Mouse (Mus musculus) testis, postnatal 10 days (tissue): Measurements from ENCODE around the gene Tekt3.

Source experiments
- DNase-seq: peaks from one replicate; pipeline ENCODE4 v3.0.0; 2021; ENCODE audit warnings: low spot score

Gene Tekt3

GRCm38 (mm10) chr11:63061446-63061845, at the start of gene Tekt3:
TSS of gene Tekt3 (plus strand) at chr11:63061654.
- DNase-seq: peak; percentile 47

DNA sequence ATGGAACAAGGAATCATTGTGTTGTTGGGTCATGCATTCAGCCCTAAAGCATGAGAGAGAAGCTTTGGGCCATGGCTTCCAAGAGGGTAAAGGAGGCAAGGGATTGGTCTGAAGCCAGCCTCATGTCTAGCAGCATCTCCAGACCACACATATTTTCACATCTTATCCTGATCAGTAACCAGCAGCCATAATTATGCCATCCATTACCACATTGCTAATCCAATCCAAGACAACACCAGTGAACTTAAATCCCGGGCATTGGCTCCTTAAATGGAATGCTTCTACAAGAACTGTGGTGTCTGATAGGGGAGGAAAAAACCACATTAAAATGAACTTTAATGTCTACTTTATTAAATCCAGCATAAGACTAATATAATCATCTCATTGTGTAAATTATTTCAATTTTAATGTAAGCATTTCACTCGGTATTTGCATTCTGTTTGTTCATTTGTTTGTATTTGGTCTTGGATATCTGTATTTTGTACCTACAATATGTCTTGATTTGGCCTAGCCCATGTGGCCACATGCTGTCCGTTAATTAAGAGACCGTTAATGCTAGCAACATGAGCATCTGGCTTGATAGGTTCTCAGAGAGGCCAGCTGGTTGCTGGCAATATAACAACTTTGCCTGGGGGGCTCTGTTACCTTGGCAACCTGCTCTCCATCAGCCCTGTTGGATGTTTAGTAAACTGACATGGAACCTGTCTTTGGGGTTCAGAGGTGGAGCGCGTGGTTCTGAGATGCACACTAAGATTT, 43.9 kb upstream of the Tekt3 start:
- DNase-seq: no peak

DNA sequence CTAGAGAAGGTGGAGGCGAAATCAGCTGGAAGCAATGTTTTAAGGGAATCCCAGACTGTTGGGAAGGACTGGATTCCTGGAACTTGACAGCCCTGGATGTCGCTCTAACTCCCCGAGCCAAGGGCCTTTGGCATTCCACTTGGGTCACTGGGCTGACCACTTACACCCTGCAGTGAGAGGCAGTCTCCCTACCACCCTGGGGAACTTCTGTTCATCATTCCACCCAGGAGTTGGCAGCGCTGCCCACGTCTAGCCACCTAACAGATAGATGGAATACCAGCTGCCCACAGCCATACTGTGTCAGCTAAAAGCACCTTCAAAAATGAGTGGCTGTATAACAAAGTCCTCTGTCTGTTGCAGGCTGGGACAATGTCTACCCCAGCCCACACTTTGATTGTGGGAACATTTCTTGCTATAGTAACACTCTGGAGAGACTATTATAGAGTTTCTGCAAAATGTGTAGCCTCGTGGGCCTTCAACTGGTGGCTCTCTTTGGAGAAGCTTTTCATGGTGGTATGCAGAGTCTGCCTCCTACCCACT, 43.3 kb upstream of the Tekt3 start:
- DNase-seq: peak; percentile 37

GRCm38 (mm10) chr11:63020633-63021032, 40.8 kb upstream of the Tekt3 start:
- peak; percentile 45 for DNase-seq

DNA sequence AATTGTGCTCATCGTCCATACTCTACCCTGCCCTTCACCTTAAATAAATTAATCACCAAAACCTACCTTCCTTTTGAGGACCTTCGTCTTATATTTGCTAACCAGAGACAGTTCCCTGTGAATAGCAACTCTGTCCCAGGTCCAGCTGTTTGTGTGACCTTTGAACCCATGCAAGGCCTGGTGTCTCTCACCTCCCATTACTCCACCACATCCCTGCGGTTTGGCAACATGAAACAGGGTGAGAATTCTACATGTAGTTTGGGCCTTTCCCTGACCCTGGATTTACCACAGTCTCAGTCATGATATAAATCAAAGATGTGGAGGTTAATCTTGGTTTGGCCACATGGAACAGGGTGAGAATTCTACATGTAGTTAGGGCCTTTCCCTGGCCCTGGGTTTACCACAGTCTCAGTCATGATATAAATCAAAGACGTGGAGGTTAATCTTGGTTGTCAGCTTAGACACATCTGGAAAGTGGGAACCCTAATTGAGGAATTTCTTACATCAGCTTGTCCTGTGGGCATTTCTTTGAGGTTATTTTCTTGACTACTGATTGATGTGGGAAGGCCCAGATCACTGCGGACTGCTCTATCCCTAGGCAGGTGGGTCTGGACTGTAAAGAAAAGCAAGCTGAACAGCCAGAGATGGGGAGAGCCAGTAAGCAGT, 40.2 kb upstream of the Tekt3 start:
- peak; percentile 39 for DNase-seq

DNA sequence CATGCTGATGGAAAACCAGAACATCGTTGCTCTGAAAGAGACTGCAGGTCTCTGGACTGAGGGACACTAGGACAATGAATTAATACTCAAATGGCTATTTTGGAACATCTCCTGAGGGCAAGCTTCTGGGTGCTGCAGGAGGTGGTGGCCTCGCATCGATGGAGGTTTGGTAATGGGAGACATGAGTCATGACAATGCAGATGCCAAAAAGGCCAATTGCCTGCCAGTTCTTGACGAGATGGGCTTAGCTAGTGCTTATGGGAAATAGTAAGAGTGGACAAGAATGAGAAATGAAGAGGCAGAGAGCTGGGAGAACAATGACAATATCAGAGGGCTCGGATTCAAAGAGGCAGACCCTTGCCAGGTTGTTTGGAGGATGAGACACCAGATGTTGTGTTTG, 38.0 kb upstream of the Tekt3 start:
- DNase-seq: peak; percentile 37

DNA sequence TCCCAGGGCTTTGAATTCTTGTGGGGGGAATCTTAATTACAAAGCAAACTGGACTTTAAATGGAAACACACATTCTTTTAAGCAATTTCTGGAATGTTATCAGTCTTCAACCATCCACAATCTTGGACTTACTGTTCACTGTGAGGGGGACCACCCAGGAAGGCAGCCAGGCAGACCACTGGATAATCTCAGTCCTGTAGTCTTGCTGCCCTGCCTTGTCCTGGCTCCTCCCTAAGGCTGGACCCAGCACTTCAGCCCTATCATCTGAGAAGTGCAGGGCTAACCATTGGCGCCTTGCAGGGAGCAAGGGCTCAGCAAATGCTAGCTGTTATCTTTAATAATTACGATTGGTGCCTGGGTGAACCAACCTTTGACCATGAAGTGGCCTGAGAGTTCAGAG, 37.3 kb upstream of the Tekt3 start:
- peak; percentile 52 for DNase-seq

GRCm38 (mm10) chr11:63025476-63025875, 36.0 kb upstream of the Tekt3 start:
- peak; percentile 27 for DNase-seq

DNA sequence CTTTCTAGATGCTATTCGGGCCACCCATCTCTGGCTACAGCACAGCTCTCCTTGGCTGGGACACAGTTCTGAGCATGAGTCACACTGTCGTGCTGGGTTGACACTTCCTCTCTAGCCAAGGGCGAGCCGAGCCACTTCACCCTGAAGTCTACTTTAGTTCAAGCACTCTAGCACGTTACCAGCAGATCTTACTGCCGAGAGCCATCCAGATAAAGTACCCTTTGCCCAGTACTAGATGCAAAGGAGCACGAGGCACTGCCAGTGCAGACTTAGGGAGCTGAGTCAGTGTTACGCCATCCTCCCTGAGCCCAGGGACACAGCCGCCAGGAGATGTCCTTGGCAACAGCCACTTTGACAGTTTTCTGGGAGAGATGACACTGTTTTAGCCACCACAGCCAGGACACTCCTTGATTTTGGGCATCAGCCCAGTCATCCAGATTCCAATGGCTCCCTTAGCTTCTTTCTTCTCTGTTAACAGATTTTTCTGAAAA, 34.8 kb upstream of the Tekt3 start:
- DNase-seq: peak; percentile 43

DNA sequence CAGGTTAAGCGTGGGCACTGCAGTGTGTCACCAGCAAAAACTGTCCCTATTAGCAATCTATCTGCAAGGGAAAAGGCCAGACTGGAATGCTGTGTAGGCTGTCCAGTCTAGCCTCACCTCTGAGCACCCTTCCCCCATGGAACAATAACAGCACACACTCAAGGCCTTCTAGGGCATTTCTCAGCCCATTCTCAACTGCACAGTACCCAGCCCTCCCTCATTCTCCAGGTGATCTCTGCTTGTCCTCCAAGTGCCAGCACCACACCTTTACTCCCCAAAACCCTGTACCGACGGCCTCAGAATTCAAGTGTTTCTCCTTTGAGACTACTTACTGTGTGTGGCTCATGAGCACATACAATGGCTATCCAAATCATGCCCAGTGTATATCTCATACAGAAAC, 33.3 kb upstream of the Tekt3 start:
- peak; percentile 17 for DNase-seq

DNA sequence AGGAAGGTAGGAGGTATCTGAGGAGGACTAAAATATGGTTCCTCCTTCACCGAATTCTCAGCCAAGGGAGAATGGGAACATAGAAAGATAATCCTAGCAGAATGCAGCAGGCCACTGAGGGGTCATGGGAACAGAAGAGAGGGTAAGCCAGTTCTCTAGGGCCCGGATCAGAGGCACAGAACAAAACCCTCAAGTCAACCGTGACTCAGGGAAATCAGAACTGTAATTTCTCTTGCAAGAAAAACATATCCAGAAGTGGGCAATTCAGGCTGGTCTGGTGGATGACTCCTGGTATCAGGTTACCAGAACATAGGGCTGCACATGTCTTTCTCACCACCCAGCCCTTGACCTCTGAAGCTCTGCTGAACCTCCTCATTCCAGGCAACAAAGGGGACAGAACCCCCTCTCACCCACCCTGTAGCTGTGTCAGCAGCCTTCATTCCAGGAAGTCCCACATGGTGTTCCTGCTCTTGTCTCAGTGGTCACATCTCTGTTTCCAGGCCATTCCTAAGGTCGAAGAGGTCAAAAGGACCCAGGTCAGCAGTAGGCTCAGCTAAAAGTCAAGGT, 32.2 kb upstream of the Tekt3 start:
- DNase-seq: peak; percentile 31

DNA sequence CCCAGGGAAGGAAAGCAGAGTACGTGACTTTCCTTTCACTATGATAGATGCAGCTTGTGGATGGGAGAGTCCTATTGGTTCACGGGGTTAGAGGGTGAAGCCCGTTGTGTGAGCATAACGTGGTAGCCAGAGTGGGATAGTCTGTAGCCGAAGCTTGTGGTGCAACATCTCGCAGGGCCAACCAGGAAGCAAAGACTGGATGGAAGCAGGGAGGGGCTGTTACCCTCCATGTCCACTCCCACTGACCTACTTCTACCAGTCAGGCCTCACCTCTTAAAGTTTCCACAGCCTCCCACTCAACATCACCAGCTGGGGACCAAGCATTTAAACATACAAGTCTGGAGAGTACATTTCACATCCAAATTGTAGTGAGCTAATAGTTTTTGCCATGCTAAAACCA, 31.7 kb upstream of the Tekt3 start:
- DNase-seq: no peak

DNA sequence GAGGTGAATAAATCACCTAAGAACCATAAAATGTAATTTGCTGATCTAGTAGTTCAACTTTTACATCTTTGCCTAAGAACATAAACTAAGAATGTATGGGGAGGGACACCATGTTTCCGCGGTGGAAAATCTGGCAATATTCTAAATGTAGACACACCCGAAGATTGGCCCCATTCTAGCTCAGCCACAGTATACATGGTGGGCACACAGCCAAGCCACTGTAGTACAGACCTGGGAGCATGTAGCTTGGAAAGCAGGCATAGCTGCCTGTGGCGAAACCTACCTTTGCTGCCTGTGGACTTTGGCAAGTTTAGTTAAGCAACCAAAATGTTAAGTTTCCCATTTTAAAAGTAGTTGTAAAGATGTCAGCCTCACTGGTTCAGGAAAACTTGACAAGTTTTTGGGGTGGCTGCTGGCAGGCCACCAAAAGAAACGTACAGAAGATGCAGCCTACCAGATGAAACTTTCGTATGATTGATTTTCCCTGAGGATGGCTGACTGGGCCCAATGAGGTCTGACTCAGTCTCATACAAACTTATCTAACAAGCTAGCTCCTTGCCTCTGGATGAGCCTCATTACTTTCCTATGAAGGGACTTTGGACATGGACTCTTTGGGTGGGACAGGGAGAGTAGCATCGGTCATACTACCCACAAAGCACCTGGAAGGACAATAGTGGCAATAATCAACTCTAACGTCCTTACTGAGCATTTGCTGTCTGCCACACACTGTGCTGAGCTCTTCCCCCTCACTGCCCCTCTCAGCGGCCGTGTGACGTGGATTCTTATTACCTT, 25.8 kb upstream of the Tekt3 start:
- DNase-seq: no peak

DNA sequence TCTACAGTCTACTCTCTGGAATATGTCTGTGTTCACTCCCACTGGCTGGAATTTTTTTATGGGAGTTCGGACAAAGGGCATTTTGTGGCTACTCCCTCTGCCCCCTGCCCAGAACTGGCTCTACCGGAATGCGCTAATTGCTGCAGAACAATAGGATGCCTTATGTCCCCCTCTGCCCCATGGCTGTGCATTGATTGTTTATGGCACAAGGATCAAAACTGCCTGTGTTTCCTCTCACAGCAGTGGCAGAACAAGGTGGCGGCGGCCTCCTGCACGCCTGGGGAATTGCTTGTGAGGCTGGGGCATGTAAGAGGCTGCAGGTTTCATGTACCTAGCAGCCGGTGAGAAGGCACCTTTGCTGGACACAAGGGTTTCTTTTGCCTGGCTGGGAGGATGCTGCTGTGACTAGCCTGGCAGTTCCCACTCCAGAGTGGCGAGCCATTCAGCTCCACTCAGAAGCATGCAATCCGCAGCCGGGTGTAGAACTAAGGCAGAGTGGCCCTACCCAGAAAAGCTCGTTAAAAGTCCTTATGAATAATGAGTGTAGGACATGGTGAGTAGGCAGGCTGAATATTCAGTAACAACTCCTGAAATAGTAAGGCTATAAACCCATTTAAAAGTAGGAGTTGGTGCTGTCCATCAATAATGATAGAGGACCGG, 21.3 kb upstream of the Tekt3 start:
- no peak for DNase-seq

DNA sequence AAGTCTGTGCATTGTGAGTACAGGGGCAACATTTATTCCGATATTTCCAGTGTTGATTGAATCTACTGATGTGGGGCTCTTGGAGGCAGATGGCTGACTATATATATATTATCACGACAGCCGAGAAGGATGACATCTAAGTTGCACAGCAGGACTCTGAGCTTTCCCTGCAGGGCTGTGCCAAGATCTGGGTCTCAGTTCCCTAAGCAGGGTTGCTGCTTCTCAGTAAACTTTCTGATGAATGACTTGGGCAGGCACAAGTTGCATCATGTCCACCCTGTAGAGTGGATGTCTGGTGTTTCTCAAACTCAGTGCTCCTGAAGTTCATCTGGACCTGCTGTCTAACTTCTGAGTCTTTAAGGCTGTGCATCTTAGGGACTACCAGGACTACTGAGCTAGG, 15.7 kb upstream of the Tekt3 start:
- DNase-seq: no peak

- no peak for DNase-seq
Observed at GRCm38 (mm10) chr11:63046380-63046779, 15.1 kb upstream of the Tekt3 start.

DNA sequence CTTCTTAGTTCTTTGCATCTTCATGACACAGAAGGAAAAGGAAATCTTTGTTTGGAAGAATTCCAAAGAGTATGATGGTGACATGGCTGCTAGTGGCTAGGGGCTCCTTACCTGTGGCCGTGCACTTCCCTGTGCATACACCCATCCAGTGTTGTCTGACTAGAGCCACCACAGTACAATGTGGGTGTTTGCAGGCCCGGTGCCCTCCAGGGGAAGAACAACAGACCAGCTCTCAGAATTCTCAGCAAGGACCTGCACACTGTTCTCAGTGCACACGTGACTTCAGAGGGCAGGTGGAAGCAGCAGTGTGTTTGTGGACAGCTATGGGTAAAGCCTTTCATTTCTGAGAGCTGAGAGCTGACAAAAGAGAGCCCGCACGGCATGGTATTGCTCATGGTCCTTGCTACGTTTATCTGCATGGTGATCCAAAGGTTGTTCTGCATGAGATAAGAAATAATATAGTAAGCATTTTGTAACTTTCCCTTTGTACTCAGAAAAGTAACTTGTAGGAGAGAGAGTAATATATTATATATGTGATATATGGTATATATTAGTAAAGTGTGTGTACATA, 11.0 kb upstream of the Tekt3 start:
- no peak for DNase-seq

DNA sequence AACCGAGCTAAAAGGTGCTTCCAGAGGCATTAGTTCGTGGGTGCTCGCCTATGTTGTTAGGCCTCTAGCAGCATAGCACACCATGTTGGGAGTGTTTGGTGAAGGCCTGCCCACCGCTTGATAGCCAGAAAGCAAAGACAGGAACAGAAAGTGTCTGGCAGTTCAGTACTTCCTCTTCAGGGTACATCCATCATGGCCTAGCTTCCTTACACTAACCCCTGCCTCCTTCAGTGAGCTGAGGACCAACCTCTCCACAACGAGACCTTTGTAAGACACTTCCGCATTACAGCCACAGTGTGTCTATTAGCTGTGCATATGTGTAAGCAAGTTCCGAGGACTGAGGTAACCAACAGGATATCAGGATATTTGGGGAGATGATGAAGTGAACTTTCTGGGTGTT, 10.4 kb upstream of the Tekt3 start:
- DNase-seq: no peak

- no peak for DNase-seq
Observed at GRCm38 (mm10) chr11:63051996-63052395, 9.5 kb upstream of the Tekt3 start.

DNA sequence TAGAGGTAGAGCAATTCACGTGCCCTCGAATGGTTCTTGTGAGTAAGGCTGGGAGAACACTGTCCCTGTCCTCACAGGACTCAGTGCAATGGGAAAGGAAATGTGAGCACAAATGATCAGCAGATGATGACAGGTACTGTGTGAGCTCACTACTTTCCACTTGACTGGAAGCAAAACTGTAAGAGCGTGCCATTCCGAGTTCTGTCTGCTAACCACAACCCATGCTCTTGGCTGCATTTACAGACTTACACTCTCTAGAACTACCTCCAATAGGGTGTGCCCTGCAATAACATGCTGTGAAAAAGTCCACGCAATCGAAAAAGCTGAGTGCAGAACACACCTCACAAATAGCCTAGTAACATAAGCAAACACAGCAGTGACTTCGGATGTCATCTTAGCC, 5.9 kb upstream of the Tekt3 start:
- no peak for DNase-seq

DNA sequence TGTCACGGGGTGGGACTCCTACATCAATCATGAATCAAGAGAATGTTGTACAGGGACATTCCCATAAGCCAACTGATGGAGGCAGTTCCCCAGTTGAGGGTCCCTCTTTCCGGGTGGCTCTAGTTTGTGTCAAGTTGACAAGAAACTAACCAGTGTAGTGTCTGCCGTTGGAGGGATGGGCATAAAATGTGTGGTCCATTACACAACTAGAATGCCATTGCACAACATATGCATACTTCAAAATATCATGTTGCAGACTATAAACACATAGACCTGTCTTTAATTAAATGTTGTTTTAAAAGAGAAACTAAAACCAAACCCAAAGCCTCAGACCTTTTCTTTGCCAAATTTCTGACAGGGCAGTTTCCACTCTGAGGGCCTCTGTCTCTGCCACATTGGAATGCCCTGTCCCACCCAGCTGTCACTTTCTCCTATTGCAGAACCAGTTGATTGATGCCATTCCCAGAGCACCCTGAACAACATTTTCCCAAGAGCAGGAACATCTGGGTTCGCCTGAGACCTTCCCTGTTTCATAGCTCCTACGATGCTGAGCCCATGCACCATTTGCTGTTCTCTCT, 3.0 kb upstream of the Tekt3 start:
- no peak for DNase-seq
